Mouse (Mus musculus): ENCODE measurements at regions not wholly inside any gene's neighbourhood (a gene's known extent, or its start where the extent isn't known, plus 50 kb on each side); places are given as distances from the start of the nearest gene placed in this dataset.

DNA sequence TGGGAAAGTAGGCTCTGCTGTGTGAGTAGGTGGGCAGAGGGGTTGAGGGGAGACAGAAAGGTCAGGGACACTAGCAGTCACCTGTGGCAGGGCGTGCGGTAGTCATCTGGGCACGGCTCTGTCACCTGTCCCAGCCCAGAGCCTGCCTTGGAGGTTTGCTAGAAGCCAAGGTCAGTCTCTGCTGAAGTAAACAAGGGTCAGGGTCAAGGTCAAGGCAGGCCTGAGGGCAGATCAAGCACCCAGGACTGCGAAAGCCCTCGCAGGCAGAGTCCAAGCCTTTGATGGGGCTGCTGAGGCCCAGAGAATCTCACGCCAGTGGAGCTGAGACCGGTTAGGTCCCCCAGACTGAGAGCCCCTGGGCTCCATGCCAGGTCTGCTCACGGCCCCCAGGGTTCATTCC, 87.2 kb upstream of the Runx3 start:
- no peak for DNase-seq (ENCODE audit: extremely low spot score, low read depth, low spot score)

DNA sequence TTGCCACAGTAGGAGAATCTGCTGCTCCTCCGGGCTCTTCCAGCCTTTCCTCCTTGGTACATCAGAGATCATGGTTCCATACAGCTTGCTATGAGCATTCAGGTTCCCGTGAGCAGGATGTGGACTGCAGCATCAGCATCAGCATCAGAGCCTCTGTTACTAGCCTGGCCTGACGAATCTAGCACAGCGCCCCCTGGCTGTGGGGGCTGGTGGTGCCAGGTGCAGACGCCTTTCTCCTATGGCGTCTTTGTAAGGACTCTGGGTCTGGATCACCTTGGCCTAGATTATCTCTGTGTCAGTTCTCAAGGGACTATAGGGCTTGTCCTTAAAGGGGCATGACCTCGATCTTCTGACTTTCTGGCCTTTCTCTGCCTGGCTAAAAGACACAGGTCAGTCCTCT, 86.0 kb upstream of the Runx3 start:
- no peak for DNase-seq (ENCODE audit: extremely low spot score, low read depth, low spot score)

DNA sequence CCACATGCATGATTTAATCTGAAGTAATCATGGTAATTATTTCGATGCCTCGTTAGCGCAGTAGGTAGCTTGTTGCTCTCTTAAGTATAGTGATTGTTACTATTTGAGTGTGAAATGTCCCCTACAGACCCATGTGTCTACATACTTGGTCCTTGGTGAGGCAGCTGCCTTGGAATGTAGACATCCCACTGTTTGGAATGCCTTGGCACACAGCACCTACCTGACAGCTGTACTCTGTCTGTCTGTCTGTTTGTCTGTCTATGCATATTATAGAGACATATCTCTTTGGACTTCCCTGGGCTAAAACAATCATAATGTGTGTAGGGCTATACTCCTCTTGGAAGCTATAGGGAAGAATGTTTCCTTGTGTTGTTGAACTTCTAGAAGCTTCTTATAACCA, 83.7 kb upstream of the Runx3 start:
- DNase-seq (ENCODE audit: extremely low spot score, low read depth, low spot score) = no peak

DNA sequence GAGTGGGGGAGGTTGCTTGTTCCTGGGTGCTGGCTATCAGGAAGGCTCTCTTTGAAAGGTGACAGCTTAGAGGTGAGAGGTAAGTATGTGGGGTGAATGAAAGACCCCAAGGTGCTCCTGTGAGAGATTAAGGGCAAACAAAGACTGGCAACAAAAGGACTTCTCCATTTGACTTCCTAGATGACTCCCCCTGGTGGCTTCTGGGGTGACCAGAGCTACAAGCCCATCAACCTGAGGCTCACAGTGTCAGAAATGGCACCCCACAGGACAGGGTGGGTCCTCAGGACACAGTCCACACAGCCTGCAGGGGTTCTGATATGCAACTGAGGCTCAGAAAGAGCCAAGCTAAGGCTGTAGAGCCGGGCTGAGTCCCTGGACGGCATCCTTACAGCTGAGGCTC, 81.2 kb upstream of the Runx3 start:
- DNase-seq (ENCODE audit: extremely low spot score, low read depth, low spot score) = no peak

DNA sequence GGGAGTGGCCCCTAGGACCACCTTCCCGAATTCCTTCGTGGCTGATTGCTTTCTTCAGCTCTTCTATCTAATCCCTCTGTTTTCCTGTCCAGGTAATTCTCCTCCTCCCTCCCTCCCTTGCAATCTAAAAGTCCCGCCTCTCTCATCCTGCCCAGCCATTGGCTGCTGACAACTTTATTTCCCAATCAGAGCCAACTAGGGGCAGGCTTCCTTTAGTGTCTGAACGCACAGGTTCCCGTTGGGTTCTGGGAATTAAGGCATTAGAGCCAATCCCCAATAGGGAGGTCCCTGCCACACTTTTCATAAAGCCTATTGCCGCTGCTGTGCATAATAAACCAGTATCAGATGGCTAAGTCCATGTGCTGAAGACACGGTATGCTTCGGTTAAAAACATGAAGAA, 78.5 kb upstream of the Runx3 start:
- DNase-seq (ENCODE audit: extremely low spot score, low read depth, low spot score) = no peak

DNA sequence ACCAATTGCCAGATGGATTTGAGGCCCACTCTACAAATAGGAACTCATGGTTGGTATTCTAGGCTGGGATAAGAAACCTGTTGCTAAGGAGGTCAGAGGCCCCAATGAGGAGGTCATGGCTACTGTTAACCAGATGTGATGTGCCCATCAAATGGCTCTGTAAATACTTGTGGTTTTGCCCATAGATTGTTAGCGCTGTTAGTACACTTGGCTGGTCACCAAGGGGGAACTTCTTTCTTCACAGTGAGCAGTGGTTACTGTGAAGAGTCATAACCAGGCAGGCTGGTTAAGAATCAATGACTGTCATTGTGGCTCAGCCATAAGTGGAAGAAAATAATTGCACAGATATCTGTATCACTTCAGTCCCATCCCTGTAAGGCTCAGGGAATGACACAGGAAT, 78.0 kb upstream of the Runx3 start:
- DNase-seq (ENCODE audit: extremely low spot score, low read depth, low spot score) = no peak

DNA sequence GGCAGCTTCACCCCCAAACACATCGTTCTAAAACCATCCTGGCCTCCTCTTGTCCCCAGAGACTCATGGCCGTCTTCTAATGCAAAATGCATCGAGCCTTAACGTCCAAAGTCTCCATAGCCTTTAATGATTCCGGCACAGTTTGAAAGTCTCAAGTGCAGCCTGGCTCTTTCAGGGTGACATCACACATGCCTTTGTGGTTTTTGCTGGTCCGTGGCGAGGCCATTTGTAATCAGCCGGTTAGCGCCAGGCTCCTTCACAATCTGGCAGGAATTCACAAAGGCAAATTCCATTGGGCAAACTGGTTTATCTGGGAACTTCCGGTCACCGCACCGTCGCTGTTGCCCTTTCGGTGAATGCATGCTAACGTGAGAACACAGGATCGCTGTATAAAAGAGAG, 75.4 kb upstream of the Runx3 start:
- no peak for DNase-seq (ENCODE audit: extremely low spot score, low read depth, low spot score)

DNA sequence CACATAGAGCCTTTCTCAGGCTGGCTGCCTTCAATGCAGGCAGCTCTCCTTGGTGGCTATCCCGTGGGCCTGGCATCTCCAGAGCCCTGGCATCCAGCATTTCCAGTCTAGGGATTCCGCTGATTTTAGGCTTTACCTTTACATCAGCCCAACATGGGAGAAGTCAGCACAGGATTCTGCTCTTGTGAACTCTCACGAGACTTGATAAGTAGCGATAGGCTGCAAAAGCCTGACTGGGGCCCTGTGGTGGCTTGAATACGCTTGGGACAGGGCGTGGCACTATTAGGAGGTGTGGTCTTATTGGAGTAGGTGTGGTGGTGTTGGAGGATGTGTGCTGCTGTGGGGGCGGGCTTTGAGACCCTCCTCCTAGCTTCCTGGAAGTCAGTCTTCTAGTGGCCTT, 73.8 kb upstream of the Runx3 start:
- DNase-seq (ENCODE audit: extremely low spot score, low read depth, low spot score) = no peak

DNA sequence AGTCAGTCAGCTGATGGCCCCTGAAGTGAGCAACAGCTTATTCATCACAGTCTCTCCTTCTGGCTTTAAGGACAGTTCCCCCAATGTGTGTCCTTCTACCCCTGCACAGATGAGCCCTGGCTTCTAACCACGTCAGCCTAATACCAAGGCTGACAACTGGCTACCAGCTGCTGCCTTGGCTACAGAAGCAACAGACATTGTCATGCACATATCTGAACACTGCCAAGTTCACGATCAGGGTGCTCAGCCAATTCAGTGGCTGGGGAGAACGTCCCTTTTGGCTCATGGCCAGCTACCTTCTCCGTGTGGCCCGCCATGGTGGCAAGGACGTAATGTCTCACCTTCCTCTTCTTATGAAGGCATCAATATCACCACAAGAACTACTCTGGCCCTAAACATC, 73.2 kb upstream of the Runx3 start:
- no peak for DNase-seq (ENCODE audit: extremely low spot score, low read depth, low spot score)

DNA sequence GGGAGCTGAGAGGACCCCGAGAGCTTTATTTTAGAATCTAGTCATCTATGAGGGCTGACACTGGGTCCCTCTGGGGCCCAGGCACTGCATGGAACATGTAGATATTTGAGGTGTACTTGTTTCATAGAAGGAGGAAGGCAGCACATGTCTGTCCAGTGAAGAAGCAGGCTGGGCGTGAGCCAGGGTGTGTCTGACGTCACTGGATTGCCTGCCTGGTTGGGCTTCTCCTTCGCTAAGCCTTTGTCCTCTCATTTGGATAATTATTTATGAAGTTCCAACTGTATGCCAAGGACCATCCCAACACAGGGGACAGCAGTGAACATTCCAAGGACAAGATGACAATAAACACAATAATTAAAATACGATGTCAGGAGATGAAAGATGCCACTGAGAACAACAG, 72.7 kb upstream of the Runx3 start:
- DNase-seq (ENCODE audit: extremely low spot score, low read depth, low spot score) = no peak

DNA sequence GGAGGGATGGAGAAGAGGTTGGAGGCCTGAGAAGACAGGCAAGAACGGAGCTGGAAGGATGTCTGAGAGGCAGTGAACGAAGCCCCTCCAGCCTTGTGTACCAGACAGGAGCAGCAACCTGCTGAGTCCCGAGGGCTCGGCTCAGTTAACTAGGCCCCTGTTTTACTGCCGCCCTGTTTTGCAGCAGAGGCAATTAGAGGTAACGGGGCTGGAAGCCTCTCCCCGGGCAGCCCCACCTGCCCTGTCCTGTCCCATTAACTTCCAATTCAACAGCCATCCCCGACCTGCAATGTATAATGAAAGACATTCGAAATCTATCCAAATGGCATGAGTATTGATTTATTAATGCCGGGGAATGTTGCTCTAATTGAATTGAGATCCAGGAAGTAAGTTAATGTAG, 70.5 kb upstream of the Runx3 start:
- peak; percentile 33 for DNase-seq (ENCODE audit: extremely low spot score, low read depth, low spot score)

DNA sequence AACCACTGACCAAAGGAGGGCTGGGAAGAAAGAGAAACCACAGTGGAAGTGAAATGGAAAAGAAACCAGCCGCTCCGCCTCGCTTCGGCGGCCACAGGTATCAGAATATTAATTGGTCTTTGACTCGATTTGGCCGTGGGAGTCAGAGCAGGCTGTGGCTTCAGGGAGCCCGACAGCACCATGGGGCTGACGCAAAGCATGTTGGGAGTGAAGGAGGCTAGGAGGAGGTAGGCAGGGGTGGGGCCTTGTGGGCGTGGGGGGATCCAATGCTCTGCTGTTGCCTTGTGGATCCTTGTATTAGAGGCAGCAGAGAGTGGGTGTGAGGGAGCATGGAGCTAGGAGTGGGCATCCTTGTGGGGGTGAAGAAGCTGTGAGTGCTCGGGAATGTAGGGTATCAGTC, 69.0 kb upstream of the Runx3 start:
- no peak for DNase-seq (ENCODE audit: extremely low spot score, low read depth, low spot score)

DNA sequence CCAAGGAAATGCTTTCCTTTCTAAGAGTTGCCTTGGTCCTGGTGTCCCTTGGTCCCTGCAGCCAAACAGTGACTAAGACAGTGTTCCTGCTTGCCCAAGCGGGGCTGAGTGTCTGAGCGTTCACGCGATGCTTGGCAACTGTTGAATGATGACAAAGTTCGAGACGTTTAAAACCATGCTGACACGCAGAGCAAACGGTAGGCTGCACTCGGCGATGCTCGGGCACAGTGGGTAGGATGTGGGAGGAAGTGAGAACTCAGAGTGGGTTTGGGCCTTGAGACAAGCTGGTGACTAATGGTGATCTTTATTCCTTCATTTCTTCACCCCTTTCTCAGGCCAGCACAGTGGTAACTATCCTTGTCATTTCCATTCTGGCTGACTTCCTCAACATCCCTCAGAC, 66.9 kb upstream of the Runx3 start:
- no peak for DNase-seq (ENCODE audit: extremely low spot score, low read depth, low spot score)

DNA sequence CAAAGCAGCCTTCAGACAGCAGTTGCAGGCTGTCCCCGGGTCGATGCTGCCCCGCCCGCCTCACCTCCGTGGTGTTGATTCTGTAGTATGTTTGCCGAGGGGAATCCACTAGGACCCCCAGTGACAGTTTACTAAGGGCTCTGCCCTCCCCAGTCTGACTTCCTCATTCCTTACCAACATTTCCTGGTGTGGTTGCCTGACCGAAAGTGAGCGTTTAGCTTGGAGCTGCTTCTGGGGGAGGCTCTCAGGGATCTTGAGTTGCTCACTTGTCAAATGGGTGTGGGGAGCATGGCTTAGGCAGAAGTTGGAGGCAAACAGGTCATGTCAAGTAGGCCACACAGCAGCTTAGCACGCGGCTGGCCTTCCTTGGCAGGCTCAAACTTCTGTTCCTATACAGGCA, 66.1 kb upstream of the Runx3 start:
- DNase-seq (ENCODE audit: extremely low spot score, low read depth, low spot score) = no peak

DNA sequence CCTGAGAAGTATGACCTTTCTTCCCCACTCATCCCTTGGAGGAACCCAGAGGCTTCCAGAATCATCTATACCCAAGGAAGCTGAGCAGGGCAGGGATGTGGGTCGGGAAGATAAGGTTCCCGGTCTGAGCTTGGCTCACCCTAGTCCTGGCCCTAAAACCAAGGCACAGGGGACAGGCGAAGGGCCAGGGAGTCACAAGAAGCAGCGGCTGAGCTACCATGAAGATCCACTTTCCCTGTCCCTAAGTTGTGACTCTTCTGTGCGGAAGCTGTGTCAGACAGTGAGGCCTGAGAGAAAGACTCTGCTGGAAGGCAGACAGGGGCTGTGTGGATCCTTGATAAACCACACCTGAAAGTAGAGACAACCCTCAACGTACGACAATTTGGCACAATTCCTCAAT, 64.1 kb upstream of the Runx3 start:
- DNase-seq (ENCODE audit: extremely low spot score, low read depth, low spot score) = no peak

DNA sequence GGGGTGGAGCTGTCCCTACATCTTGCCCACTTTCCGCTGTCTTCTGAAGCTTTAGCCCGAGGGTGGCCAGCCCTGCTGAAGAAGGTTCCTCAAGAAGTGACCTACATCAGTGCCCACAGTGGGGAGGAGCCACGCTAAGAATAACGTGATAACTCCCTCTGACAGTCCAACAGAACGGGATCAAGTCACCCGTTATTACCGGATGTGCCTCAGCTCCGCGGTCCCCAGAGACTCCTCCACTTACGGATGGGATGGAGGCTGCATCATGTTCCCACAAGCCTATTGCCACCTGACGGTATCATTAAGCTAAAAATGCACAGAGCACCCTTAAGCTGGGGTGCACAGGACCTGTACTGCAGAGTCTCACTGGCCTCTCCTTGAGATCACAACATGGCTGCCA, 63.2 kb upstream of the Runx3 start:
- DNase-seq (ENCODE audit: extremely low spot score, low read depth, low spot score) = no peak

DNA sequence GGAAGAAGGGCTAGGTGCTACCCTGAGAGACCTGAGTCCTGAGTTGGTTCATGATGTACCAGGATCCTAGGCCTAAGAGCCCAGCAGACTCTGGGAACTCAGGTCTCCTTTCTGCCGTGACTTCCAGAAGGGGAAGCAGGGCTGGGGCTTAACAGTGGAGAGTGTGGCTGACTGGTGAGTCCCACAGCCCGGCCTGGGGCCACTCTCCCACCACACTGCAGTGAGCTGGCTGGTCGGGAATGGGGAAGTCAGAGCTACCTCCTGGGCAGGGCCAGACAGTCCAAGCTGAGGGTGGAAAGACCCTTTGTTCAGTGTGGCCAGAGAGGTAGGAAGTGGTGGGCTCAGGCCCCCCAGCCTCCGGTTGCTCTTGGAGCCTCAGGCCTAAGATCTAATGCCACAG, 61.6 kb upstream of the Runx3 start:
- DNase-seq (ENCODE audit: extremely low spot score, low read depth, low spot score) = no peak

DNA sequence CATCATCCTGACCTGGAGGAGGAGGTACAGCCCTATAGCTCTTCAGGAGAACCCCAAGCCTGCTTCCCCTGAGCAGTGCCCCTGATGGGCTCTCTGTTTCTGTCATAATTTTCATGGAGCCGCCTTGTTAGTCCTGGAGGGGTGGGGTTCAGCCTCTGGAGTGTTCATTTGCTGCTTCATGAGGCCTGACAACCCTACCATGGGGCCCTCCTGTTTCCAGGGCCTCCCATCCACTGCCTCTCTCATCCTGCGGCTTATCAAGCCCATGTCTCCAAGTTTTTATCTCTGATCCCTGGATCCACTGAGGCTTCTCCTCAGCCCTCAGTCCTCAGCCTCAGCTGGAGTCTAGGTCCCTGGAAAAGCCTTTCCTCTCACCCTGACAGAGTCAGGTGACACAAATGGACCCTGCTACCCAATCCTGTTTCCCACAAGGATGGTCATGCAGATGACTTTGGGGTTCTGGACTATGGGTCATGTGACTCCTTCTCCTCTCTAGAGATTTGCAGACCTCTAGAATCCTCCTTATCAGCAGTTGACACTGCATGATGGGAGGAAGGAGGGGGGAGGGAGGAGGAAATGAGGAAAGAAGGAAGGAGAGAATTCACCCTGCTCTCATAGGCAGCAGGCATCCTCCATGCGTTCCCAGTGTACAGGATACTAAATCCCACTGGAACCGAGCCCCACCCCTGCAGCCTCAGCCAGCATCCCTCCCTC, 59.3 kb upstream of the Runx3 start:
- DNase-seq (ENCODE audit: extremely low spot score, low read depth, low spot score) = no peak

DNA sequence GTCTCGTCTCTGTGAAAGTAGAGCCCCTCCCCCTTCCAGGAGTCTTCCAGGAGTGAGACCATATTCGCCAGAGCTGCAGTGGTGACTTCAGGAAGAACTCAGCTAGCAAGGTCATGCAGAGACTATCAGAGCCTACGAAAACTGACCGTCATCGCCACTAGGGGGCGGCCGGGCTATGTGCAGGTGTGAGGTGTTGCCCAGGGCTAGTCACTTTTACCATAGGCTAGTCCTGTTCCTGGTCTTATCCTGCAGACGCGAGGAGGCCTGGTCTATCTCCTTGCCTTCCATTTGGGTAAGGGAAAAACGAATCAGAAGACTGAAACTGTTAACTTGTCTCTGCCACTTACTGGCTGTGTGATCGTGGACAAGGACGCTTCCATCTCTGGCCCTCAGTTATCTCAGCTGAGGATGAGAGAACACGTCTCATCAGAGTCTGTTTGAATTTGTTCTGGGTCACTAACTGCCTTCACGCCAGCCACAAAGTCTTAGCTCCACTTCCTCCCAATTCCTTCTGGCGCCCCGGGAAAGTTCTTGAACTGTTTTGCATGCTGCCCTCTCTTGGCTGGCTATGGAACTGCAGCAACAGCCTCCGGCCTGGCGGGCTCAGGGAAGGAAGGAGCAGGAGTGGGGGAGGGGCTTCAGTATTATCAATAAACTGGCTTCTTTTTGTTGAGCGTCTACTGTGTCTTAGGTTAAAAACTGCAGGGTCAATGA, 53.5 kb upstream of the Runx3 start:
- peak; percentile 64 for DNase-seq (ENCODE audit: extremely low spot score, low read depth, low spot score)

DNA sequence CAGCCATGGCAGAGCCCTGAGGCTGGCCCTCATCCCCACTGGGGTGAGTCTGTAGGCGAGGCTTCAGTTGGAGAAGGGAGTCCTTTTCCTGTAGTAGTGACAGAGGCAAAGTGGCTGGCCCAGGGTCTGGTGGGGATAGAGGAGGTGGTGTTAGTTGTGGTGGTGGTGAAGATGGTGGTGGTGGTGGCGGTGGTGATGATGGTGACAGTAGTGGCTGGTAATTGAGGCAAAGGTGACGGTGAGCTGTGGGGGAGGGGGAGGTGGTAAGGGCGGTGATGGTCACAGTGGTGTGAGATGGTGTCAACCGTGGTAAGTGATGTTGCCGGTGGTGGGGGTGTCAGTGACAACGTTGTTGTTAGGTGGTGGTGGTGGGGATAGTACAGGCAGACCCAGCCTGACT, 52.6 kb upstream of the Runx3 start:
- no peak for DNase-seq (ENCODE audit: extremely low spot score, low read depth, low spot score)

DNA sequence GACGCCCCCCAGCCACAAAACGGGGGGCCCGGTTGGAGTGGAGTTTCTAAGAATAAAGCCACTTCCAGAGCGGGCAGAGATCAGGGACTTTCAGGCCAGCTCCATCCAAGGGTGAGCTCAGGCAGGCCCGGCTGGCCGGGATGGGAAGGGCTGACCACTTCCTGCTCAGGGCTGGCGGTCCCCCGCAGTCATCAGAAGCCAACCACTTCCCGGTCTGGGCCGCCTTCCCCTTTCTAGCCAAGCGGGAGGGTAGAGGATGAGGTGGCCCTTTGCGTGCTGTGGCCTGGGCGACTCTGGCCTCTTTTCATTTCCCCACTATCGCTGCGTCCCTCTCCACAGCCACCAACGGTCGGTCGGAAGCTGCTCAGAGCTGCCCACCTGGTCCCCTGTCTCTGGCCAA, 50.6 kb upstream of the Runx3 start:
- DNase-seq (ENCODE audit: extremely low spot score, low read depth, low spot score) = no peak
